Mouse (Mus musculus): Measurements from ENCODE around the gene Mylk4.

DNA sequence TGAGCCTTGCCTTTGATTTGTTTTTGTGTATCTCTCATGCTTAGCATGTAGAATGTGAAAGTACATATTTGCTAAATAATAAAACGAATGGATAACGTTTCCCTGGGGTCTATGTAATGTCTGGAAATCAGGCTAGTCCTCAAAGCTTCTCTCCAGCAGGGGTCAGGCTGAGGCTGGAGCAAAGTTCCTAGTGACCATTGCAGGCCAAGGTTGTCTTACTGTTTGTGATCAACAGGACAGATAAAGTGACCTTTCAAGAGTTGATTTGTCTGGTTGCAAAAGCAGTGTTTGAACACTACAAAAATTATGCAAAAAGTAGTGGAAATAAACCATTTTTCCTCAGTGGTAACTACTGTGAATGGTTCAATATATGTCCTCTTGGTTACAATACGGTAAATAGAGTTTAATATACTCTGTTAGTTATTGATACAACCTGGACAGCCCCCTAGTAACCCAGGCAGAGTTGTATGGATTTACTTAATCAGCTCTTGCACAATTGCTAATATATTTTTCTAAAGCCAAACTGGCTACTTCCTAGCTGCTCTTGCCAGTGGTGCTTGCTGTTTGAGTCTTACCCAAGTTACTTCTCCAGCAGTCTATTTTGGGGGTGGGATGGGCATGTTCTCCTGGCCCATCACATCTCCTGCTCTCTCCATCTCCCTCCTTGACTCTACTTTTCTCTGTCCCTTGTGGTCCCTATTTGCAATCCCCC is 43.5 kb upstream of the Mylk4 start:
- TF ChIP-seq CTCF (IDR thresholded peaks at IDR 0.05; ENCODE audit: borderline replicate concordance, insufficient read depth, low read depth, low read length) = no peak
- TF ChIP-seq POLR2A (IDR thresholded peaks at IDR 0.05; ENCODE audit: borderline replicate concordance, insufficient read depth, low read length) = no peak
